Mouse (Mus musculus) cerebellum, adult (tissue): ENCODE results near the gene Btbd6.

Experiments
- ATAC-seq: cut with Nextera tagmentation; 2 replicates; pipeline ENCODE4 v1.9.2; 2017; ENCODE audit warnings: mild to moderate bottlenecking, moderate library complexity, mixed read lengths; ENCODE audit not compliant: insufficient number of reproducible peaks, low FRiP score, low TSS enrichment

The Btbd6 gene

GRCm38 (mm10) chr12:113002667-113003066 lies 26.4 kb downstream of the Btbd6 start:
- ATAC-seq: no peak

GRCm38 (mm10) chr12:113004011-113004410 lies 27.7 kb downstream of the Btbd6 start:
- no peak for ATAC-seq

DNA sequence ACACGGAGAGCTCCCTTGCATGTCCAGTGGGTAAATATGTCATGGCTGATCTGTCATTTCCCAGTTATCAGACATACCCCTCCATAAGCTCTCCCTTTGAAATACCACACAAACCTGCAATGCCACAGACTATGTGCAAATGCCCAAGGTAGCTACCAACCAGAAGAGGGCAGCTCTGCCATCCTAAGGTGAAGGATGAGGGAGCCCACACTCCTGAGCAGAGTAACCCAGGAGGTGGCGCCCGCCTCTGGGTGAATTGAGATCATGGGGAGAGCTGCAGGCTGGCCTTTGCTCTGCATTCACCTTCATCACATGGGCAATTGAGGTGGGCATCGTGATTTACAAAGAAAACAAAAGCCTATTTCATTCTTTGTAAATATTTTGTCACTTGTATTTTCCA lies 28.7 kb downstream of the Btbd6 start:
- no peak for ATAC-seq

DNA sequence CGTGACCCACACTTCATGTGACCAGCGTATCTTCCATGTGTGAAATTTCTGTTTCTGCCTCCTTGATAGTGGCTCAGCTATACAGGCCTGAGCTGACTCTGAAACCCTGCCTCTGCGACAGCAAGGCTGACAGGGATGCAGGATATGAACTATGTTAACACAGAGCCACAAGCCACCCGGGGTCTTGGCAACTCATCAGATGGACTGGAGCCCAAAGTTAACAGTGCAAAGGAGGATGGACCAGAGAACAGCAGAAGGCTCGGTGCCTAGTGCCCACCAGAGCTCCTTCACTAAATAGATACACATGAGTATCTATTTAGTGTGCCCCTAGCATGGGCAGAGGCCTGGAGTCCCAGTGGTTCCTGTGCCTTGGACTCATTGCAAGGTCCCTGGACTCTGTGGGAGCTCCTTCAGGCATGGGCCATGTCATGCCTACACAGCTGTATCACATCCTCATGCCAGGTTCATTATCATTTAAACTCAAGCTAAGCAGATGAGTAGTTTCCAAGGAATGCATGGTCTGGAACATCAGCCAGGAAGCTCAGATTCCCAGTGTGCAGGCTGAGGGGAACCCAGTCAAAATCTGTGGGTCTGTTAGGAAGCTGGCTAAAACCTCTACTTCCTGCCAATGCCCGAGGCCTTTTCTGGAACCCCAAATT lies 35.5 kb downstream of the Btbd6 start:
- no peak for ATAC-seq

- ATAC-seq: no peak
Observed at GRCm38 (mm10) chr12:113012443-113012842, 36.2 kb downstream of the Btbd6 start.

GRCm38 (mm10) chr12:113013021-113013491 lies 36.8 kb downstream of the Btbd6 start:
- ATAC-seq: no peak

GRCm38 (mm10) chr12:113013604-113014558 lies 37.6 kb downstream of the Btbd6 start, which contains the start of gene Pacs2:
TSS of gene Pacs2 (plus strand) at chr12:113014508.
- ATAC-seq: peak; percentile 85

DNA sequence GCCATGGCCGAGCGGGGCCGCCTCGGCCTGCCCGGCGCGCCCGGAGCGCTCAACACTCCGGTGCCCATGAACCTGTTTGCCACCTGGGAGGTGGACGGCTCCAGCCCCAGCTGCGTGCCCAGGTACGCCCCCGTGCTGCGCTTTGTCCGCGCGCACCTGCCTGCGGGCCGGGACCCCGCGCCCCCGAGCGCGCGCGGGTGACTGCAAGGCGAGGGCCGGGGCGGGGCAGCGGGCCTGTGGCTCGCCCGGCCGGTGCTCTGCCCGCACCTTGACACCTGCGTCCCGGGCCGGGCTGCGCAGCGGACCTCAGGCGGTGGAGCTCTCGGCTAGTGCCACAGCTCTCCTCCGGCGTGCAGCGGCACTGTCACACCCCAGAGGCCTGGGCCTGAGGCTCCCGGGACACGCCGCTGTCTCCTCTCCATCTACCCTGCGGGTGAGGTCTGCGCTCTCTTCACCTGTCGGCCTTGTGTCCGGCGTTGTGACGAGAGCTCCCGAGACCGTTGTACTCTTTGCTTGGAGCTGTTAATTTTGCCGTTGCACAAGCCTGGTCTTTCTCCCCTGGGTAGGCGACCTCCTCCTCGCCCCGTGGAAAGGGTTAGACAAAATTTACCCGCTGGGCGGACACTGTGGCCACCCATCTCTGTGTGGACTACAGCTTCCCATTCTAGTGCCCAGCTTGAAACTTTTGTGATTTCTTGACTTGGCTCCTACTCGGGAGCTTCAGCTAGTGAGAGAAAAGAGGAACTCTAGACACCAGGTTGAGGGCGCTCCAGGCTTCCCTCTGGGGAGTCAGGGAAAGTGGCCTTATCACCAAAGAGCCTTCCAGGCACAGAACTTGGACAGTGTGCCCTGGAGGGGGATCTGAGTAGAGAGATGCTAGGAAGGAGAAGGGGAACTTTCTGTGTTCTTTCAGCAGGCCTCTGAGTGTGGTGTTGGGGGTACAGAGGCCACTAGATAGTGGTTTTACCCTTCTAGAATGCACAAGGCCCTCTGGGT lies 38.6 kb downstream of the Btbd6 start:
- ATAC-seq: peak; percentile 21; the same call in 1 of the 2 replicates

DNA sequence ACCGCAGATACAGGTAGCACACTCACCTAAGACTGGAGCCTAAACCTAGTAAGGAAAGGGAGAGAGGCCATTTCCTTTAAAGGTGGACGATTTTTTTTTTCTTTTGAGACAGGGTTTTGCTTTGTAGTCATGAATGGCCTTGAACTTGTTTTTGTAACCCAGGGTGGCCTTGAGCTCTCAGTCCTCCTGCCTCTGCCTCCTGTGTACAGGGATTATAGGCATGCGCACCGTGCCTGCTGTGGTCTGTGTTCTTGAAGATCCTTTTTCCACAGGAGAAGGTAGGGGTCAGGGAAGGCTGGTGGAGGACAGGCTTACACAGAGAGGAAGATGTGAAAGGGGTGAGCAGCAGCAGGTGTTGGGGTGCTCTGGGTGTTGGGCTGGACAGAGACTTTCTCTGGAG lies 39.7 kb downstream of the Btbd6 start:
- ATAC-seq: no peak

DNA sequence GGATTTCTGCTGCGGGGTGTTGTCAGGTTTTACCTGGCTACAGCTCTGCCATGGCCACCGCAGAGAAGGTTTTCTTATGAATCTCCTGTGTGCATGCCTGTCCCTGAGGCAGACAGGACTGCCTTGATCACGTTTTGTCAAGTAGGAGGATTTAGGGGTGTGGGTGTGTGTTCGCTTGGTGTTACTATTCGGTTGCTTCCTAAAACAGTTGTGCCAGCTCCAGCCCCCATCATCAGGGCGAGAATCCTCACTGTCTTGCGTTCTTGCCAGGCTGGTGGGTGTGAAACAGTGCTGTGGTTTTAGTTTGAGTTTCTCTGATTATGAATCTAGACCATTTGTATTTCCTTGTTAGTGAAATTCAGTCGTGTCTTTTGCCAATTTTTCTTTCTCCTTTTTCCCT lies 40.7 kb downstream of the Btbd6 start:
- ATAC-seq: no peak

DNA sequence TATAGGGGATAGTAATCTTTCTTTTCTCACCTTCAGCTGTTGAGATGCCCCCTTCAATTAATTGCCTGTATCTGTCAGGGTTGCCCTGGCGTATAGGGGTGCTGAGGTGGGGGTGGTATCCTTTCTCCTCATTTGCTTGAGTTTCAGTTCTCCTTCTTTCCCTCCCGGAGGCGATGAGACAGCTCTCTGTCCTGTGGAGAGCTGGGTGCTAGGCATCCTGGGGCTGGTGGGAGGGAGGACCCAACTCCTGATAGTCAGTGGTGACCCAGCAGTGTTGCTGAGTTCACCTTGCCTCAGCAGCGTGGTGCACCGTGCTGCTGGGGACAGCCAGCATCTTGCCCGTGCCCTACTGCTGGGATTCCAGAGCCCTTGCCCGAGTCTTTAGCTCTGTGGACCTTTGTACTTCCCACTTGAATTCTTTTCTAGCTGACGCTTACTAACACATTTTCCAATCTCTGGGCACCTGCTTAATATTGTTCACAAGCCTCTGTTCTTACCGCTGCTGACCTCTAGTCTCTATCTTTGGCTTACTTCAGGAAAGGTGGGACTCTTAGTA lies 41.2 kb downstream of the Btbd6 start:
- ATAC-seq: no peak

- no peak for ATAC-seq
Observed at GRCm38 (mm10) chr12:113018763-113019162, 42.5 kb downstream of the Btbd6 start.

GRCm38 (mm10) chr12:113021488-113021887 lies 45.2 kb downstream of the Btbd6 start:
- ATAC-seq: no peak

GRCm38 (mm10) chr12:113023082-113023481 lies 46.8 kb downstream of the Btbd6 start:
- no peak for ATAC-seq

- no peak for ATAC-seq
Observed at GRCm38 (mm10) chr12:113026557-113026956, 50.3 kb downstream of the Btbd6 start.

DNA sequence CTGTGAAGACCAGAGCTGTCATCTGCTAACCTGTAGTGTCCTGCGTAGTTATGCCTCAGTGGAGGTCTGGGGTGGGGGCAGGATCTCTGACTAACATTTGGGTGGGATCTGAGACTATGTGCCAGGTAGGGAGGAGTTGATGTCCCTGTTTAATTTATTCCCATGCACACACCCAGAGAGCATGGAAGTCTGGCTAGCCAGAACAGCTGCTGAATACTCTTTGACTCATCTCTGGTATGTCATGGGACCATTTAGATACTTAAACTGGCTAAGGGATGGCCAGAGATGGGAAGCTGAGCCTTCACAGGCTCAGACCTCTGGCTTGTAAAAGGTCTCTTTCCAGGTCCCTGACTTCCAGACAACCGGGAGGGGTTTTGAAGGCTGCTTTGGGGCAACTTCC lies 51.2 kb downstream of the Btbd6 start:
- ATAC-seq: no peak

DNA sequence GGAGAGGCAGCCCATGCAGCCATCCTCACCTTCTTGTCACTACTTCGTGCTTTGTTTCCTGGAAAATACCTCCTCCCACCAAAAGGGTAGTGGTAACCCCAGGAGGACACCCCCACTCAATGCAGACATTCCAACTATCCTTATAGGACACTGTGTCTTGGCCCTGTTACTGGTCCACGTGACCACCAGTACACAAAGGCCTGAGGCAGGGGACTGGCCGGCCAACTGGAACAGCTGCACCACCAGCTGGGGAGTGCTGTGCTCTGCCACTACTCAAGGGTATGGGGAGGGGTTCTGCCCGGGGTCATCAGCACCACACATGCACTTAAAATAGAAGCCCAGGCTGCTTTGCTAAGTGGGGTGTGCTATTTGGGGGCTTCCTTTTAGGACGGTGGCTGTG lies 51.8 kb downstream of the Btbd6 start:
- ATAC-seq: no peak
